In genomic region chr1:86878743-86879142, GRCm38 (mm10) we compare ENCODE assay signal across 16 mouse cellular contexts.
"Had no signal": no experiment of that assay in that cellular context is flagged by ENCODE, and none has a peak within 500 bp of the region (broad histone marks: within the 10 kb centered on the region; RNA-seq: fewer than 3 reads in every experiment).

No protein-coding gene starts in this region.

- H3K4me3 ChIP-seq: neural tube, embryonic 13.5 days; neural tube, embryonic 15.5 days; stomach, embryonic 15.5 days had no signal

- H3K27me3 ChIP-seq: neural tube, embryonic 13.5 days; neural tube, embryonic 15.5 days; stomach, embryonic 15.5 days had no signal

- H3K9ac ChIP-seq: neural tube, embryonic 13.5 days; neural tube, embryonic 15.5 days; stomach, embryonic 15.5 days had no signal

- H3K27ac ChIP-seq: neural tube, embryonic 13.5 days; neural tube, embryonic 15.5 days; stomach, embryonic 15.5 days; stomach, postnatal 0 days had no signal

- H3K4me2 ChIP-seq: neural tube, embryonic 13.5 days; neural tube, embryonic 15.5 days; stomach, embryonic 15.5 days had no signal

- H3K4me1 ChIP-seq: neural tube, embryonic 15.5 days; stomach, embryonic 15.5 days had no signal

- DNase-seq: retina, postnatal 1 day; right cerebral cortex, adult 18-20 months; right cerebral cortex, postnatal 14 days; right cerebral cortex, postnatal 25 days; right cerebral cortex, postnatal 4 days; spleen, adult 18-20 months; thymus, adult 18-20 months; thymus, adult 2 months; thymus, postnatal 14 days; thymus, postnatal 25 days; thymus, postnatal 36 days; thymus, postnatal 4 days had no signal

- H3K9me3 ChIP-seq: neural tube, embryonic 13.5 days; neural tube, embryonic 15.5 days; stomach, embryonic 15.5 days had no signal
